24 mouse cellular contexts compared by ENCODE assay signal in the genomic region with DNA sequence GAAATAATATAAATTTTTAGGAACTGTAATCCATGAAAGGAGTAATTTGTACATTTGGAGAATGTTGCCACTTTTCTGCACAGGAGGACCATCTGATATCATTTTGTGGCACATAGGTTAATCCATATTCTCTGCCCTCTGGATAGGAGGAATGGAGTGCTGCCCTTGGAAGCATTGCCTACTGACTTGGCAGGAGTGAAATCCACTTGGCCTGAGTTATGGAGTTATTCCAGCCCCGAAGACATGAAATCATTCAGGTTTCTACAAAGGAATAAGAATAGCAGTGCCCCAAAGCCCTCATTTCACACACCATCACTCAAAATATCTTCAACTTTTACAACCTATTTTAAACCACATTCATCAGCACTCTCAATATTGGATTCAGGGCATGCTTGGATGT.
A peak's percentile ranks its signal among the peaks of the same experiment; 100 is the strongest.
DNase-seq lines count a peak whose midpoint lies in the region; ATAC-seq and TF ChIP-seq lines count a peak whose summit lies in the region.
"Had no signal": no experiment of that assay in that cellular context is flagged by ENCODE, and none has a peak within 500 bp of the region (broad histone marks: within the 10 kb centered on the region; RNA-seq: fewer than 3 reads in every experiment).

No protein-coding gene starts in this region.

- H3K27ac ChIP-seq in midbrain, postnatal 0 days (ENCODE audit: low read depth, low read length): no peak overlapping the region
- no peak overlapping the region for H3K27ac ChIP-seq in midbrain, embryonic 13.5 days
- H3K27ac ChIP-seq: embryonic facial prominence, embryonic 12.5 days; embryonic facial prominence, embryonic 15.5 days; forebrain, embryonic 12.5 days; forebrain, embryonic 15.5 days; heart, embryonic 15.5 days; hindbrain, embryonic 10.5 days; hindbrain, embryonic 13.5 days had no signal

- no peaks in the 10 kb centered on the region for H3K9me3 ChIP-seq in midbrain, postnatal 0 days (ENCODE audit: low read length)
- no peaks in the 10 kb centered on the region for H3K9me3 ChIP-seq in midbrain, embryonic 13.5 days
- H3K9me3 ChIP-seq: embryonic facial prominence, embryonic 12.5 days; embryonic facial prominence, embryonic 15.5 days; forebrain, embryonic 12.5 days; forebrain, embryonic 15.5 days; heart, embryonic 12.5 days; heart, embryonic 15.5 days; hindbrain, embryonic 10.5 days; hindbrain, embryonic 13.5 days had no signal

- H3K36me3 ChIP-seq in midbrain, postnatal 0 days (ENCODE audit: insufficient read depth, low read length): no peaks in the 10 kb centered on the region
- no peaks in the 10 kb centered on the region for H3K36me3 ChIP-seq in midbrain, embryonic 13.5 days
- H3K36me3 ChIP-seq: embryonic facial prominence, embryonic 12.5 days; embryonic facial prominence, embryonic 15.5 days; forebrain, embryonic 12.5 days; forebrain, embryonic 15.5 days; heart, embryonic 12.5 days; heart, embryonic 15.5 days; hindbrain, embryonic 10.5 days; hindbrain, embryonic 13.5 days had no signal

- no peaks in the 10 kb centered on the region for H3K27me3 ChIP-seq in midbrain, postnatal 0 days (ENCODE audit: insufficient read depth, low read length)
- no peaks in the 10 kb centered on the region for H3K27me3 ChIP-seq in midbrain, embryonic 13.5 days
- H3K27me3 ChIP-seq: embryonic facial prominence, embryonic 12.5 days; embryonic facial prominence, embryonic 15.5 days; forebrain, embryonic 12.5 days; forebrain, embryonic 15.5 days; heart, embryonic 12.5 days; heart, embryonic 15.5 days; hindbrain, embryonic 13.5 days had no signal

- TF ChIP-seq CTCF in midbrain, postnatal 0 days (IDR thresholded peaks at IDR 0.05): no peak
- no peak for TF ChIP-seq CTCF in brain, embryonic 14.5 days (IDR thresholded peaks at IDR 0.05; ENCODE audit: borderline replicate concordance, extremely low read depth, insufficient read depth, insufficient read length)

- DNase-seq in cerebellum, postnatal 25 days: peak; percentile 18 to 35
- DNase-seq in cerebellum, adult 11 months: no peak
- DNase-seq in midbrain, postnatal 0 days (ENCODE audit: low spot score): peak; percentile 19
- peak; percentile 15 for DNase-seq in brain, embryonic 14.5 days (ENCODE audit: low read depth)
- DNase-seq in lung, postnatal 36 days: no peak
- DNase-seq: adrenal gland, adult 8-10 months; adrenal gland, postnatal 25 days; cerebellum, adult 18-20 months; cerebellum, adult 9-10 months; gastrocnemius, postnatal 25 days; heart, adult 18-20 months; heart, postnatal 10 days; heart, postnatal 36 days had no signal

- no peak overlapping the region for H3K4me2 ChIP-seq in midbrain, postnatal 0 days (ENCODE audit: low read depth, low read length, poor library complexity, severe bottlenecking)
- H3K4me2 ChIP-seq in midbrain, embryonic 13.5 days (replicated peaks): no peak overlapping the region
- H3K4me2 ChIP-seq: embryonic facial prominence, embryonic 12.5 days; embryonic facial prominence, embryonic 15.5 days; forebrain, embryonic 12.5 days; forebrain, embryonic 15.5 days; heart, embryonic 12.5 days; heart, embryonic 15.5 days; hindbrain, embryonic 13.5 days had no signal

- no peaks in the 10 kb centered on the region for H3K4me1 ChIP-seq in midbrain, postnatal 0 days (ENCODE audit: insufficient read depth, low read length)
- H3K4me1 ChIP-seq in midbrain, embryonic 13.5 days (replicated peaks): no peaks in the 10 kb centered on the region
- H3K4me1 ChIP-seq: embryonic facial prominence, embryonic 12.5 days; embryonic facial prominence, embryonic 15.5 days; forebrain, embryonic 12.5 days; forebrain, embryonic 15.5 days; heart, embryonic 12.5 days; heart, embryonic 15.5 days; hindbrain, embryonic 10.5 days; hindbrain, embryonic 13.5 days had no signal

- 77% methylated on average over 1 of the region's 1 CpGs for WGBS in midbrain, postnatal 0 days
- 68% methylated on average over 1 of the region's 1 CpGs for WGBS in midbrain, embryonic 13.5 days

- H3K9ac ChIP-seq in midbrain, postnatal 0 days (replicated peaks; ENCODE audit: low read length, poor library complexity, severe bottlenecking): no peak overlapping the region
- H3K9ac ChIP-seq in midbrain, embryonic 13.5 days (replicated peaks): no peak overlapping the region
- H3K9ac ChIP-seq: embryonic facial prominence, embryonic 12.5 days; embryonic facial prominence, embryonic 15.5 days; forebrain, embryonic 12.5 days; forebrain, embryonic 15.5 days; heart, embryonic 12.5 days; heart, embryonic 15.5 days; hindbrain, embryonic 13.5 days had no signal

- TF ChIP-seq POLR2A in brain, embryonic 14.5 days (IDR thresholded peaks at IDR 0.05; ENCODE audit: borderline replicate concordance, extremely low read depth, insufficient read depth, insufficient read length, poor library complexity, severe bottlenecking): no peak

- no peak for ATAC-seq in midbrain, postnatal 0 days (ENCODE audit: low FRiP score)
- ATAC-seq in midbrain, embryonic 13.5 days: no peak
- ATAC-seq: CD4-positive, CD25-positive, alpha-beta regulatory T cell, adult 4 months; forebrain, embryonic 15.5 days; intestine, postnatal 0 days had no signal

- H3K4me3 ChIP-seq in midbrain, postnatal 0 days (ENCODE audit: low read depth, low read length): no peak overlapping the region
- H3K4me3 ChIP-seq in midbrain, embryonic 13.5 days (replicated peaks): no peak overlapping the region
- H3K4me3 ChIP-seq: embryonic facial prominence, embryonic 12.5 days; embryonic facial prominence, embryonic 15.5 days; forebrain, embryonic 12.5 days; forebrain, embryonic 15.5 days; heart, embryonic 12.5 days; heart, embryonic 15.5 days; hindbrain, embryonic 10.5 days; hindbrain, embryonic 13.5 days had no signal

Comparison
In these comparisons a context has a peak if more than half of its experiments do, and no peak if none do; other contexts are left out.
1. DNase-seq: peak in cerebellum, postnatal 25 days (2 of 2), midbrain, postnatal 0 days (single experiment) and brain, embryonic 14.5 days (single experiment); none in cerebellum, adult 11 months (single experiment) and lung, postnatal 36 days (single experiment).